Mouse (Mus musculus) thymus, postnatal 0 days (tissue): ENCODE data around the gene Shmt2. TPM values are rescaled to one million over a fixed set of nuclear protein-coding genes. Genes with fewer than 3 reads are reported as not detected.

Experiments used
- DNase-seq: peaks from one replicate; pipeline ENCODE4 v3.0.0-alpha.2; 2015; ENCODE audit warnings: low spot score
- polyA plus RNA-seq: library from polyadenylated mRNA; unstranded; fragments of >200 nt; fragmentation: Nextera tagmentation; extraction: Ambion mirVana; gene quantifications from 2 replicates; pipeline ENCODE4 v1.2.1, GENCODE M21; 2015

The Shmt2 gene
- polyA plus RNA-seq, 1 experiment from 2014 or later = 102 TPM

DNA sequence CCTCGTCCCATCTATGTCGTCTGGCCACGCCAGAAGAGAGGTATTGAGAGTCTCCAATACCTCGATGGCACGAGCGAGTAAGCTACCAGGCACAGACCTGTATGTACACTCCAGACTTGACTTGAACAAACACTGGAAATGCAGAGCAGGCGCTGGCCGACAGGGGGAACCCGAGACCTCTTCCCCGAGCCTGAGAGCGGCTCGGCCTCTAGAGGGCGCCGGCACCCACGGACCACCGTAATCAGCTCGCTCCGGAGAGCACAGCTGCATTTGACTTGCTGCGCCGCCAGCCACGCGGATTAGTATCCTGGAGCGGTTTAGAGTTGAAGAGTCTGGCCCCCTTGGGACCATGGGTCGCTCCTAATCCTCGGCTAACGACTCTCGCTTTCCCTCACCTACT, 9.4 kb downstream of the Shmt2 start:
- peak; percentile 92 for DNase-seq

DNA sequence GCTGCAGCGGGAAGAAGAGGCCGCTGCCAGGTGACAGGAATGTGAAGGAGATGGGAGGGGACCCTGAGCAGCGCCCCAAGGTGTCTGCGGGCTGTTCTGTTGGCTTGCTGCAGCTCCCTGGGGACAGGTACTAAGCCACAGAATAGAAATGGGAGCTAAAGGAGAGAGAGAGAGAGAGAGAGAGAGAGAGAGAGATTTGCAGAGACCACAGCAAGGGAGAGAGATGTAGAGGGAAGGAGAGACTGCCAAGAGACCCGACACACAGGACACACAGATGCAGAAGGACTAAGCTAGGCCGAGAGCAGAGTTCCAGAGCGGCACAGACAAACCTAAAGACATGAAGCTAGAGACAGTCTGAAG, 10.0 kb downstream of the Shmt2 start:
- no peak for DNase-seq

DNA sequence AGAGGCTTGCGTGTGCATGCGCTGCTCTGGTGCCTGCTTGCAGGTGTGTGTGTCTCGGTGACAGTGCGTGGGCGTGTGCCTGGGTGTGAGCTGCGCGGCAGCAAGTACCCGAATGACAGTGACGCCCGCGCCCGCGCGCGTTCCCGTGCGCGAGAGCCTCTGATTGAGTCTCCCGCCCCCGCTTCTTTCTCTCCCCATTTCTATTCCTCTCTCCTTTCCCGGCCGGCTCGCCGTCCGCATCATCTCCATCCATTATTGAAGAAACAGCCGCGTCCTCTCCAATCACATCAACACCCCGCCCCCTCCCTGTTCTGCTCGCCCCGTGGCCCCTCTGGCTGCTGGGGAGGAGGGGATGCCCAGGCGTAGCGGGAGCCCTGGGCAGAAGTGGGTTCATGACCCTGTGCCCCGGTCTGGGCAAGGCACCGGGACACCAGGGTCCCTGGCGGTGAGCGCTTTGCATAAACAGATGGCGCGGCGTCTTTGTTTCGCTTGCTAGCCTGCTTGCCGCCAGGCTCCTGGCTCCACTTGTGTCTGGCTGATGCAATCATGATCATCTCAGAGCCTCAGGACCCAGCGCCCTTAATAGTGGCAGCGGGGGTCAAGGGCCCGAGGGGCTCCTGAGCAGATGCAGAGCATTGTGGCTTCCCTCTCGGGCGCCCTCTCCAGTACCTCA, 10.5 kb downstream of the Shmt2 start:
- peak; percentile 62 for DNase-seq

DNA sequence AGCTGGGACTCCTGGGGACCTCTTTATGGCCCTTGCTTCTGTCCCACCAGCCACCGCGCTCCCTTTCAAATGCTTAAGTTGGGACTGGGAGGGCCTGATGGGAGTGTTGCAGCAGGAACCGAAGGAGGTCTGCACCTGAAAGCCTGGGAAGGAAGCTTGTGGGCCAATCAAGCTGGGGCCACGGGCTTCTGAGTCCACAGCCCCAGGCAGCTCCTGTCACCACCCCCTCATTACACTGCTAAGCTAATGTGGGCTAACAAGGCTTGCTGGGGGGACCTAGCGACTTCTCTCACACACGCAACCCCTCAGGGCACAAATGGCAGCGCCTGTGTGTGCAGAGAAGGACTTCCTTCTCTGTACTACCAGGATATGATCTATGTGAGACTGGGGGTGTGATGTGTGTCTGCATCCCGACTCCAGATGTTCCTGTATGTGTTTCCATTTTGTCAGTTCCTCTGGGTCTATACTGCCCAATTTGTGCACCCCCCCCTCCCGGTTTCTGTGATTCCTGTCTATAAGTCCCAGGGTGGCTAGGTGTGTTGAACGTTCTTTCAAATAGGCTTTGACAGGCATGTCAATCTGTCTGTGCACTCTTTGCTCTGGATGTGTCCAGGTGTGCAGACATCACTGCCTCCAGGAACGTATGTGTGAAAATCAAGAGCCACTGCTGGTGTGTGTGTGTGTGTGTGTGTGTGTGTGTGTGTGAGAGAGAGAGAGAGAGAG, 11.2 kb downstream of the Shmt2 start:
- no peak for DNase-seq

DNA sequence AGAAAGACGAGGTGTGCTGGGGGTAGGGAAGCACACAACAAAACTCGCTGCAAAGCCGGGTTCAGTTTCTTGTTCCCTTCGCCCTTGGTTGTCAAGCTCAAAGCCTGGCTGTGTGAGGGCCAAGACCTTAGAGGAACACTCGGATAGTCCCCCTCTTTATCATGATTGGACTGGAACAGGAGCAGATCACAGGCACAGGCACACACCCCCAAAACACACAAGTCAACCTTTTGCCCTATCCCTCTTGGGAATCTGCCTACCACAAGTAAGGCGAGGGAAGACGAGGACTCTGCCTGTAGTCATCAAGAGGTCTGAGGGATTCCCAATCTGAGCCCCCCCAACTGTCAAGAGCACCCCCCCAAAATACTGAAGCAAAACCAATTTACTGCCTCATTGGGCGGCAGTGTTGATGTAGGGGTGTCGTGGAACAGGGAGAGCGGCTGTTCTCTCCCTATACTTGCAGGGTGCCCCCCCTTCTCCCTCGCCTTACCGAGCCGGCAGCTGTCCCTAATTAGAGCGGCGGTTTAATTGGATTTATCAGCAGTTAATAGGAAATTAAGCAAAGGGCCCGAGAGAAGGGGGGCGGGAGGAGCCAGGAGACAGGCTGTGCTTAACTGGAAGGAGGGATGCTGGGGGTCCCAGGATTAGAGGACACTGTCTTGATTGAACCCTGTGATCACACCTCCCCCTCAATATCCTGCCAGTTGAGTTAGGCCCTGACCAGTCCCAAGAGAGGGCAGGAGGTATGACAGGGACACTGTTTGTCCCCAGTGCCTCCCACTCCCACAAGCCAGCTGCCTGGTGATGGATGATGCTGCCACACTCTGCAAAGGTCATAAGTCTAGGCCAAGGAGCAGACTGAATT, 12.2 kb downstream of the Shmt2 start:
- no peak for DNase-seq

DNA sequence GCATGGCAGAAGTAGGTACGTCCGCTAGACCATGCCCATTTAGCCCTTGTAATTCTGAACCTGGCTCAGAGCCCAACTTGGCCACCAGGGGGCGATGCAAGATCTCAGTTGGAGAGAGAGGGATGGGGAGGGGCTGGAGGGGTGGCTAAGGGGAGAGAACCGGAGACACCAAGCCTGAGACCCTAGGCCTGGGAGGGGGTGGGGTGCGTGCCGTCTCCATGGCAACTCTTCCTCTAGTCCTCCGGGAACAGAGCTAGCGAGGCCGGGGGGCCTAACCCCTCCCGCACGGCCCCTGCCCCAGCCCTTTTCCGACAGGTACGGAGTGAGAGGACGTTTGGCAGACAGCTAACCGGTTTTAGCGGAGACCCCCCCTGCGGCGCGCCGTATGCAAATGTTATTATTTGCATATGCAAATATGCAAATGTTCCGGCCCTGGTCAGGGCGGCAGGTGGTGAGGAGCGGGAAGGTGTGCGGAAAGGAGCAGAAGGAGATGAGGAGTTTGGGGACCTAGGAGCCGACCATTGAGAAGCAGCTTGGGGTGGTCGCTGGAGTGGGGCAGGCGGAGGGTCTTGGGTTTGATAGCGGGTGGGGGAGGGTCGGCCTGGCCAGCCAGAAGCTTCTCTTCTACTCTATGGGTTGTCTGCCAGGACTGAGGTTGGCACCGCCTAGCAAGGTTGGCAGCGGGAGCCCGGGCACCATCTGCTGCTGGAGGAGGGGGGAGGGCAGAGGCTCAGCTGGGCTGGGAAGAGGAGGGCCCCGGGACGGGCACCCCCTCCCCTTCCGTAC, 13.0 kb downstream of the Shmt2 start:
- DNase-seq = peak; percentile 90

DNA sequence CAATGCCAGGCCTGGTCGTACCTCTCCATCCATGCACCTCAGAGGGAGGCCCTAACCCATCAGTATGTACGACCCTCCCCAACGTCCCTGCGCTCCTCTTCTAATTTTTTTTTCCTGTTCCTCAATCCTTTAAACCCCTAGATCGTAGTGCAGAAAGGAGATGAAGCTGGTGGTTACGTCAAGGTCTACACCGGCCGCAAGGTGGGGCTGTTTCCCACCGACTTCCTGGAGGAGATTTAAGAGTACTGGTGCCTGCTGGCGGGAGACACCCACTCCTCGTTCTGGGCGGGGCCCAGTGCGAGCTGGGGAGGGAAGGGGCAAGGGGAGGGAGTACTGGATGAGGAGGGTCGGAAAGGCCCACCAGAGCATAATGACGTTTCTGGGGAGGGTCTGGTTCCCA, 14.0 kb downstream of the Shmt2 start:
- peak; percentile 86 for DNase-seq

DNA sequence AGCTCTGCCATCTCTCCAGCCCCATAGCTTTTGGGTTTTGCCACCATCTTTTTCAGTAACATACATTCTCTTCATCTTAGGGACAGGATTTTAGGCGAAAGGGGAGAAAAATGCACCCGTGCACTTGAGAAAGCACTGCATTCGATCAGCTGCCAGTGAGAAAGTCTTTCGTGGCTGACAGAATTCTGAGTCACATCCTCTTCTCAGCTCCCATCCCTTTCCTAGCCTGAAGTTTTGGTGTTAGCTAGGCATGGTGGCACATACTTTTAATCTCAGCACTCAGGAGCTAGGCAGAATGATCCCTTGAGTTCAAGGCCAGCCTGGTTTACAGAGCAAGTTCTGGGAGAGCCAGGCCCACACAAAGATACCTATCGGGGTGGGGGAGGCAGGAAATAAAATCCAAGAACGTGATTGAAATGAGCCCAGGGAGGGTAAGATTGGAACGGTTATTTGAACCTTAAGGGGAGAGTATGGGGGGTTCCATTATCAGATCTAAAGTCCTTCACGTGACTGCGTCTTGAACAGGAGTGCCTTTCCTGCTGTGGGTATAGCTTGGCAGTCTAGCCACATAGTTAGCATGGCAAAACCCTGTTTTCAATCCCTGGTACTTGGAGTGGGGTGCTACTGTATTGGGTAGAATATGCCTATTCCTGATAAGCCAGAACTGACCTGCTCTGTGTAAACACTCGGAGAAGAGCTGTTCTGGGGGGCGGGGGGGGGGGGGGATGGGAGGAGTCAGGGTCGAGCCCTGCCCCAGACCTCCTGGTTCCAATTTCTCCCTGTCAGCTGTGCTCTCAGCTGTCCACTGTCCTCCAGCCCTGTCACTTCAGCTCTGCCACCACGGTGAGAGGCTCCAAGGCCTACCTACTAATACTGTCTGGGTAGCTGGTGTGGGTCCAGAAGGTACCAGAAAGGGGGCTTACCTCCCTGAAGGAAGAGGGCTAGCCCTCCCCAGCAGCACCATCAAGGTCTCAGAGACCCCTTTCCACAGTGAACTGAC, 21.1 kb downstream of the Shmt2 start, which contains the start of gene Stac3:
TSS of gene Stac3 (plus strand) at position 793 of the 1,000 bp plus-strand sequence.
- DNase-seq = no peak

DNA sequence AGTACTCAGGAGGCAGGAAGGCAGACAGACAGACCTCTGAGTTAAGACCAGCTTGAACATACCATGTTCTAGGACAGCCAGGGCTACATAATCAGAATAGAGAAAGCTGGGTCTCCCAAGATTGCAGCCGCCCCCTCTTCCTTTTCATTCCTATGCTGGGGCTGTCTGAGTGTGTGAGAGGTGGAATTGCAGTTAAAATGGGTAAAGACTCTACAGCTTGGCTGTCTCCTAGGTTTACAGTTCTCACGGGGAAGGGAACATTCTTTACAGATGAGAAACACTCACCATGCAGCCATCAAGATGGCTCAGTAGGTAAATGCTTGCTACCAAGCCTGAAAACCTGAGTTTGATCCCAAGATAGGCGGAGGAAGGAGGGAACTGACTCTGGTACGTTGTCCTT, 22.2 kb downstream of the Shmt2 start:
- no peak for DNase-seq

DNA sequence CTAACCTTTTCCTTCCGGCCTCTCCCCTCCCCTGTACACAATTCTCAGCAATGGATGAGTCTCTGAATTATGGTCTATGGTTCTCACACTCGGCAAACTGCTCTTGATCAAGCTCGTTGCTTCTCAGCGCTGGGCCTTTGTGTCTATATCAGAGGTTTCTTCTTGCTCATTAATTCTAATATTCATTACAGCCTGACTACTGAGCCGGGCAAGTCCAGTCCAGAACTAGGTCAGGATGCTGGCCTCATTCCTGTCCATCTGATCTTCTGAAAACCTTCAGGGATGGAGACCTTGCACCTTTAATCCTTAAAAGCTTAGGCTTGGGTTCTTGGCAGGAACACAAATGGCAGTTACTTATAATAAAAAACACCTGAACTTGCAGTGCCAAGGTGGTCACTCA, 22.7 kb downstream of the Shmt2 start:
- no peak for DNase-seq

DNA sequence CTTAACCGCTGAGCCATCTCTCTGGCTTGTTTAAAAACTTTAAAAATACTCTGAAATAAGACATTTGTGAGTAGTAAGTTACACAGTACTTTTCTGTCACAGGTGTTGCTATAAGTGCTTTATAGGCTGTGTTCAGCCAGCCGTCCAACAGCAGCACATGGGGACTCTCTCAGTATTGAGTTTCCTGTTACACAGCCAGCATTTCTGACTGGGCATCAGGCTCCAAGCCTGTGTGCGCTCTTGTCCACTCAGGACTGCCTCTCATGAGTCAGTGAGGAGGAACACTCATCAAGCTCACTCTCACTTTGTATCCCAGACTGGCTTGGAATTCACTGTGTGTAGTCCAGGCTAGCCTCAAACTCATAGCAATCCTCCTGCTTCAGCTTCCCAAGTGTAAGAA, 26.1 kb downstream of the Shmt2 start:
- DNase-seq = no peak

DNA sequence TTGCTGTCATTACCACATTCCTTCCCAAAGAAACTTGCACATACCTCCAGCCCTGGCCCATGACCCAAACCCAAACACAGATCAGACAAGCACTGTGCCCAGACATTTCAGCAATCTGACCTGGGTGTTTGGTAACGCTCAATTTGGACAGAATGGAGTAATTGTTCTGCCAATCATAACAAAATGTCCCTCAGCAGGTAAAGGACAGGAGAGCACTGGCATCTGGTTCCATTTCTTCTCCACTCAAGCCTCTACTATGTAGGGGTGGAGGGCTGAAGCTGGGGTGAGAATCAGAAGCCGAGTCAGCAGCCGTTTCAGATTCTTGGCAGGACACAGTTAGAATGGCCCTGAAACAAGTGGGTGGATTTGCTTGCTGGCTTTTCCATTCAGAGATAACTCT, 30.1 kb downstream of the Shmt2 start:
- no peak for DNase-seq

DNA sequence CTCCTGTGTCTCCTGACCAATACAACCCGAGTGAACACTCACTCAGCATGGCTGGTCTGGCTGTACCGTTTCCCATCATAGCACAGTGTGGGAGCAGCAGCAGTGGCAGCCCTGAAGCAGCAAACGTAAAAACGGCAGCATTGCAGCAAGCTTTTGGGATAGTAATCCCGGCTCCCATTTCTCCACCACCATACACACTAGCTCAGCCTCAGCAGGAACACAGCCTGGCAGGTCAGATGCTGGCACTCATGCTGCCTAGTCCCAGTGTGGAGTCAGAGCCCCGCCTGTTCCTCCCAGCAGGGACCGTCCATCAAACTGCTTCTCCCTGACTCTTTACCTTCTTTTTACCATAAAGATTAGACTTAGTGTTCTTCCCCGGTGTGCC, 31.1 kb downstream of the Shmt2 start:
- DNase-seq = no peak

DNA sequence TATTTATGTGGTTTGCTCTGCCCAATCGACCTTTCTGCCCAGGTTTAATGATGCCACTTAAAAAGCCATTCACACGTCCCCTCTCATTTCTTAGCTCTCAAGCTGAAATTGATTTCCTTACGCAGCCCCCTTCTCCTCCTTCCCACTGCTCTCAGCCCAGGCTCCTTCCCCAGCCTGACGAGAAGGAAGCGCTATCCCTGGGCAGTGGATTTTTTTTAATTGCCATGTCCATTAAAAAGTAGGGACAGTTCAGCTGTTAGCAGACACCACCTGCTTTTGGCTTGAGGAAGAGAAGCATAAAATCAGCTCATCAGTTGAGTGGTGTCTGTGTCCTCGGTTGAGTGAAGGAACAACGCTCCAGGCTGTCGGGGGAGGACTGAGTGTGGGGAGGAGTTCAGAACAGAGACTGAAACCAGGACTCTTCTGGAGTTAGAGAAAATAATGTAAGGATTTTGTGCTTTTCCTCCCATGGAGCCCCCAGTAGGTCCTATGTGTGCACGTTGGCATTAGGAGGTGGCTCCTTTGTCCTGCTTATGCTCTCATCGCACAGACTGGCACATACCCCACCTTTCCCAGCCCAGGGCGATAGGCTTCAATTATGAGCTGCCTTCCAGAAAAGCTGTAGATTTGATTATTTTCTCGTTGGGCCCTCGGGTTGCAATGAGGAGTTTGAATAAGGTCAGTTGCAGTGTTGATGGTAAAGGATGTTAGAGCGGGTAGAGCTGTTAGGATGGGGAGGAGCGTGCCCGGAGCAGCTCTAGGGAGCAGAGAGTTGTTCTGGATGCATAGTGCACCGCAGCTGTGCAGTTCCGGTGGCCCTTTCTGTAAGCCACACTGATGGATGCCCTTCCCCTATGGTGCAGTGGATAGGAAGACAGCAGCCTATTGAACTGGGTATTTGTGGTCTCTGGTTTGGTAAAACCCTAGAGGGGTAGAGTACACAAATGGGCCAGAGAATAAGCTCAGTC, 31.8 kb downstream of the Shmt2 start:
- DNase-seq = no peak

DNA sequence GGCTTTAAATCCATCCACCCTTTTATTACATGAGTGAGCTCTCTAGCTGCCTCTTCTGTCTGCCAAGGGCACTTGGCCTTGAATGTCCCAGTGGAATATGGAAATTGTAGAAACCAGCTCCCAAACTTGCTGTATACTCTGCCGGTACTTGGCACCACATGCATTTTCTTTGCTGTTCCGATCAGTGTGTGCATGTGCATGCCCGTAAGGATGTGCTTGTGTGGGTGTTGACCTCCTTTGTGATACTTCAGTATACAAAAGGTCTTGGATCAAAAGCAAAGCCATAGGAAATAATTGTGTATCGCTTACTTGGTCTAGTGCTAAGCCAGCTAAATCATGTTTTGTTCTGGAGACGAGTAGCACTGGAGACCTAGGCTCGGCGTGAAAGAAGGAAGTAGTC, 33.4 kb downstream of the Shmt2 start:
- no peak for DNase-seq

DNA sequence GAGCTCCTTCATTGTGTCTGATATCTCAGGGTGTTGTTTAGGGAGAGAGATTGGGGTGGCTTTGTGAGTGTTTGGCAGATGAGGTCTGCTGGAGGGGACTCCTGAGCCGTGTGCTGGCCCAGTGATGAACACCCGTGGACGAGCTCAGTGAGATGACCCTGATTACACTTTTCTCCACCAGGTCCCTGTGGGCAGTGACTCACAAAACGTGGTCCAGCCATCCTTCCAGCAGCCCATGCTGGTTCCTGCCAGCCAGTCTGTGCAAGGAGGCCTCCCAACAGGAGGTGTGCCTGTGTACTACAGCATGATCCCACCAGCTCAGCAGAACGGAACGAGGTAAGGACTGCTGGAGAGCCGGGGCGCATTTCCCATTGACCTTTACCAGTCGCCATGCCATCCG, 37.0 kb downstream of the Shmt2 start:
- DNase-seq = no peak

DNA sequence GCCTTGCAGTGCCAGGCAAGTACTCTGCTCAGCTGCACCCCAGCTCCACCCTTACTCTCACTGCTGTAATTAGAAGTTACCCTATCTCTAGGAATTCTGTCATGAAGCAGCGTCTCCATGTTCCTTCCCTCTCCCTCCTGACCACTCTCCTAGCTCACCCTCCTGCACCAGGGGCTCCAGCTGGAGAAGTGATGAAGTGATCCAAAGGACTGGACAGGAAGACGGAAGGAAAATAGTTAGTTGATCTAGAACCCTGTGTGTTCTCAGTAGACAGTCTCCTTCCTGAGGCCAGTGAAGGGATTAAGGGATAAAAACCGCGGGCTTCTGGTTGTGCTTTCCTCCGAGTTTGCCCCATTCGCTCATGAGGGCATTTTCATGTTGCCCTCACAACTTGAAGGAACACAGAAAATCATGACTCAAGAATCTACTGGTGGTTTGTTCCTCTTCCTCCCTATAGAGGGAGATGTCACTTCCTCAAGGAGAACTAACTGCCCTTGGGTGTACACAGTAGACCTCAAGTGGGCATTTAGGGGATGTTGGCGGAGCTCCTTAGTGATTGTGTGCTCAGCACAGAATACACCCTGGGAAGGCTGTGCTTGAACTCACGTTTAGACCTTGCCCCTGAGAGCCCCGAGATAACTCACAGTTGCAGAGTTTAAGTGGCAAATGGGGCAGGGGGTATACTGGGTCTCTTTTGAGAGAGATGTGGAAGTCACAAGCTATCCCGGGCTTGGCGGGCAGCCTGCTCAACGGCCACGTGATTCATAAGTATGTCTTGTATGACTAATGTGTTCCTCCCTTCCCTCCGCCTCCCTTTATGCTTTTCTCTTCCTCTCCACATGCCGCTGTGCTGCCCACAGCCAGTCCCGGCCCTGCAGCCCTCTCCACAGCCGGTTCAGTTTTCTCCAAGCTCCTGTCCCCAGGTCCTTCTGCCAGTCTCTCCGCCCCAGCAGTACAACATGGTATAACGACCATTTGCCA, 41.1 kb downstream of the Shmt2 start:
- no peak for DNase-seq

DNA sequence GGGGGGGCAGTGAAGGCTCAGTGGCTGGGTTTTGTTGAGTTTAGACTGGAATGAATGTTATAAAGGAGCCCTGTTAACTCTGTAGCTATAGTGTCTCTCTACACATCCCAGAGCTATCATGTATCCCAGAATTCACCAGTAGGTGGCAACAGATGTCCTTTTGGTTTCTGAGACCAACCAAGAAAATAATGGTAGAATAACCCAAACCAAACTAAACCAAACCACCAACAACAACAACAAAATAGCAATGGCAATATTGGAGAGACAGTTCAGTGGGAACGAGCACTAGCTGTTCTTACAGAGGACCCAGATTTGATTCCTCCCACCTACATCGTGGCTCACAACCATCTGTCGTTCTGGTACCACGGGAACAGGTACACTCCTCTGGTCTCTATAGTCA, 43.1 kb downstream of the Shmt2 start:
- DNase-seq = peak; percentile 30
